Comparison of ENCODE assay signal across 9 mouse cellular contexts in genomic region chr8:4166881-4167525, GRCm38 (mm10). TPM values are rescaled to one million over a fixed set of nuclear protein-coding genes. Genes with fewer than 3 reads are reported as not detected.
DNase-seq lines count a peak whose midpoint lies in the region; ATAC-seq and TF ChIP-seq lines count a peak whose summit lies in the region.
"Had no signal": no experiment of that assay in that cellular context is flagged by ENCODE, and none has a peak within 500 bp of the region (broad histone marks: within the 10 kb centered on the region; RNA-seq: fewer than 3 reads in every experiment).

No protein-coding gene starts in this region.

- no peak for ATAC-seq in heart, embryonic 16.5 days (replicated peaks; ENCODE audit: extremely low read depth, insufficient read depth, low FRiP score)
- ATAC-seq in liver, embryonic 16.5 days (ENCODE audit: low read depth) = no peak
- ATAC-seq in monocyte, adult 5-6 weeks (replicated peaks; ENCODE audit: insufficient number of reproducible peaks, low FRiP score, low TSS enrichment, poor library complexity, severe bottlenecking) = no peak

- WGBS in heart, embryonic 16.5 days = 11% methylated on average over 10 of the region's 10 CpGs
- 15% methylated on average over 10 of the region's 10 CpGs for WGBS in liver, embryonic 16.5 days (ENCODE audit: insufficient replicate concordance)

- peak overlapping the region; percentile 79 to 91 for H3K4me3 ChIP-seq in ES-E14 (ENCODE audit: insufficient read depth in 1 of 2, low read depth in 1 of 2, low read length in 2 of 2, poor library complexity in 1 of 2, severe bottlenecking in 1 of 2)
- peak overlapping the region; percentile 95 for H3K4me3 ChIP-seq in heart, embryonic 16.5 days (ENCODE audit: low read length)
- peak overlapping the region; percentile 79 for H3K4me3 ChIP-seq in liver, embryonic 16.5 days (ENCODE audit: low read depth, low read length)

- no peak overlapping the region for H3K27ac ChIP-seq in ES-E14 (ENCODE audit: insufficient read depth, low read depth, low read length, poor library complexity, severe bottlenecking)
- H3K27ac ChIP-seq in heart, embryonic 16.5 days (ENCODE audit: low read length) = no peak overlapping the region
- no peak overlapping the region for H3K27ac ChIP-seq in liver, embryonic 16.5 days (ENCODE audit: low read length)

- H3K4me2 ChIP-seq in heart, embryonic 16.5 days (ENCODE audit: low read depth, low read length) = peak overlapping the region; percentile 89
- peak overlapping the region; percentile 93 for H3K4me2 ChIP-seq in liver, embryonic 16.5 days (ENCODE audit: low read depth, low read length)

- H3K27me3 ChIP-seq in heart, embryonic 16.5 days (ENCODE audit: control insufficient read depth, insufficient read depth, low read length) = no peaks in the 10 kb centered on the region
- no peaks in the 10 kb centered on the region for H3K27me3 ChIP-seq in liver, embryonic 16.5 days (ENCODE audit: control insufficient read depth, insufficient read depth, low read depth, low read length)
- H3K27me3 ChIP-seq: Patski had no signal

- intact Hi-C loops in left cerebral cortex, postnatal 10 days (cut with DNase I) = no loop called here

- H3K9ac ChIP-seq in ES-E14 (ENCODE audit: insufficient read depth, low read depth, low read length, poor library complexity, severe bottlenecking) = peak overlapping the region; percentile 73
- peak overlapping the region; percentile 95 for H3K9ac ChIP-seq in heart, embryonic 16.5 days (ENCODE audit: low read length)
- peak overlapping the region; percentile 82 for H3K9ac ChIP-seq in liver, embryonic 16.5 days (ENCODE audit: low read depth, low read length)

- peaks cover 2 to 3% of the 10 kb centered on the region in 2 experiments; a peak in 1 of 4 replicates for H3K4me1 ChIP-seq in ES-E14 (ENCODE audit: control insufficient read depth in 2 of 2, insufficient read depth in 2 of 2, low read length in 2 of 2, poor library complexity in 1 of 2)
- peaks cover 7% of the 10 kb centered on the region for H3K4me1 ChIP-seq in heart, embryonic 16.5 days (ENCODE audit: control insufficient read depth, insufficient read depth, low read length)
- H3K4me1 ChIP-seq in liver, embryonic 16.5 days (ENCODE audit: control insufficient read depth, low read depth, low read length) = peaks cover 13% of the 10 kb centered on the region

- no peaks in the 10 kb centered on the region for H3K36me3 ChIP-seq in ES-E14 (ENCODE audit: control insufficient read depth, insufficient read depth, low read length, poor library complexity, severe bottlenecking)
- no peaks in the 10 kb centered on the region for H3K36me3 ChIP-seq in heart, embryonic 16.5 days (ENCODE audit: control insufficient read depth, insufficient read depth)
- no peaks in the 10 kb centered on the region for H3K36me3 ChIP-seq in liver, embryonic 16.5 days (ENCODE audit: control insufficient read depth, insufficient read depth)

- in situ Hi-C loops in ES-E14 (cut with MboI; ENCODE audit: low sequenced_read_pairs in 2 of 2, unreplicated experiment in 2 of 2) = no loop called here

- peak; percentile 13 for DNase-seq in heart, adult 8-10 months (ENCODE audit: low spot score)
- DNase-seq in heart, adult 11 months = no peak
- DNase-seq in ES-E14 (ENCODE audit: low read depth, low spot score) = no peak
- no peak for DNase-seq in left cerebral cortex, postnatal 10 days (ENCODE audit: extremely low spot score in 1 of 2, low spot score in 2 of 2)
- no peak for DNase-seq in layer of hippocampus, postnatal 10 days (ENCODE audit: low spot score in 2 of 2)

- H3K9me3 ChIP-seq in ES-E14 (ENCODE audit: control insufficient read depth, insufficient read depth, low read depth, low read length) = no peaks in the 10 kb centered on the region
- no peaks in the 10 kb centered on the region for H3K9me3 ChIP-seq in heart, embryonic 16.5 days (replicated peaks; ENCODE audit: control insufficient read depth, low read length)
- no peaks in the 10 kb centered on the region for H3K9me3 ChIP-seq in liver, embryonic 16.5 days (replicated peaks; ENCODE audit: control insufficient read depth, low read length)

TF ChIP-seq in ES-E14, 5 proteins besides CTCF, POLR2A, EP300 and RAD21:
- TF ChIP-seq CHD2 (IDR thresholded peaks at IDR 0.05; ENCODE audit: low read depth, low read length) = no peak
- no peak for TF ChIP-seq MAFK (IDR thresholded peaks at IDR 0.05; ENCODE audit: insufficient read depth, low read depth, low read length)
- no peak for TF ChIP-seq ZNF384 (IDR thresholded peaks at IDR 0.05; ENCODE audit: low read depth, low read length)
- no peak for TF ChIP-seq HCFC1 (IDR thresholded peaks at IDR 0.05; ENCODE audit: borderline replicate concordance, insufficient read depth, low read length)
- no peak for TF ChIP-seq ZC3H11A (IDR thresholded peaks at IDR 0.05; ENCODE audit: borderline replicate concordance, low read depth, low read length)

RNA-seq across cellular contexts. Expression of gene Evi5l, which starts 0.6 kb away (rescaled TPM):
- total RNA-seq in heart, adult 8-10 months (2022) = 10 to 100 TPM; 19.0 to 26.0 (median 22.9) TPM
- 5.2 and 6.2 TPM in 2 replicates for total RNA-seq in ES-E14 (2012; rRNA removed)
- 15.0 and 16.7 TPM in 2 replicates for polyA plus RNA-seq in heart, embryonic 16.5 days (2015; fragmentation: Nextera tagmentation; extraction: Ambion mirVana)
- polyA plus RNA-seq in liver, embryonic 16.5 days (2015; fragmentation: Nextera tagmentation; extraction: Ambion mirVana) = 5.7 and 6.0 TPM in 2 replicates
- total RNA-seq in left cerebral cortex, postnatal 10 days (2021) = 100 to 1,000 TPM; 127 to 130 TPM
- total RNA-seq in layer of hippocampus, postnatal 10 days (2021) = 100 to 1,000 TPM; 137 TPM
- total RNA-seq in monocyte, adult 5-6 weeks (2017) = 3.0 to 14.6 TPM (median 7.6 TPM) in 3 replicates

RNA-seq across cellular contexts. Expression of gene Cd209g, which starts 33.1 kb away (rescaled TPM):
- under 1 TPM; 0.11 to 0.86 (median 0.34) TPM for total RNA-seq in heart, adult 8-10 months (2022)
- 0.18 TPM in 1 of 2 replicates, not detected in the other for total RNA-seq in ES-E14 (2012; rRNA removed)
- polyA plus RNA-seq in heart, embryonic 16.5 days (2015; fragmentation: Nextera tagmentation; extraction: Ambion mirVana) = not detected in 2 replicates
- 0.12 and 0.21 TPM in 2 replicates for polyA plus RNA-seq in liver, embryonic 16.5 days (2015; fragmentation: Nextera tagmentation; extraction: Ambion mirVana)
- under 1 TPM in 1 of 2 experiments, not detected in 1; 0.26 TPM for total RNA-seq in left cerebral cortex, postnatal 10 days (2021)
- not detected for total RNA-seq in layer of hippocampus, postnatal 10 days (2021)
- not detected in 3 replicates for total RNA-seq in monocyte, adult 5-6 weeks (2017)
- polyA plus RNA-seq: Patski had no signal

RNA-seq across cellular contexts. Expression of gene Prr36, which starts 50.3 kb away (rescaled TPM):
- total RNA-seq in heart, adult 8-10 months (2022) = not detected
- total RNA-seq in ES-E14 (2012; rRNA removed) = 0.54 and 1.2 TPM in 2 replicates
- polyA plus RNA-seq in heart, embryonic 16.5 days (2015; fragmentation: Nextera tagmentation; extraction: Ambion mirVana) = 0.25 and 0.80 TPM in 2 replicates
- 0.32 and 0.47 TPM in 2 replicates for polyA plus RNA-seq in liver, embryonic 16.5 days (2015; fragmentation: Nextera tagmentation; extraction: Ambion mirVana)
- 10 to 100 TPM; 60.1 to 63.3 TPM for total RNA-seq in left cerebral cortex, postnatal 10 days (2021)
- total RNA-seq in layer of hippocampus, postnatal 10 days (2021) = 10 to 100 TPM; 57.1 to 59.4 TPM
- 0.19 TPM in 1 of 3 replicates, not detected in the others for total RNA-seq in monocyte, adult 5-6 weeks (2017)

RNA-seq across cellular contexts. Expression of gene Lrrc8e, which starts 59.6 kb away (rescaled TPM):
- total RNA-seq in heart, adult 8-10 months (2022) = 1 to 10 TPM in 1 of 4 experiments, under 1 TPM in 3; 0.41 to 1.3 (median 0.87) TPM
- total RNA-seq in ES-E14 (2012; rRNA removed) = 0.67 and 1.1 TPM in 2 replicates
- 0.39 and 0.54 TPM in 2 replicates for polyA plus RNA-seq in heart, embryonic 16.5 days (2015; fragmentation: Nextera tagmentation; extraction: Ambion mirVana)
- polyA plus RNA-seq in liver, embryonic 16.5 days (2015; fragmentation: Nextera tagmentation; extraction: Ambion mirVana) = 0.30 and 0.38 TPM in 2 replicates
- total RNA-seq in left cerebral cortex, postnatal 10 days (2021) = not detected
- total RNA-seq in layer of hippocampus, postnatal 10 days (2021) = not detected
- 0.11 to 0.19 TPM in 2 of 3 replicates, not detected in the other for total RNA-seq in monocyte, adult 5-6 weeks (2017)

Comparison
In these comparisons a context has a peak if more than half of its experiments do, and no peak if none do; other contexts are left out.
1. RNA of gene Prr36, which starts 50.3 kb away (total RNA-seq): 60.1 to 63.3 TPM in left cerebral cortex, postnatal 10 days and 57.1 to 59.4 TPM in layer of hippocampus, postnatal 10 days; 0.54 to 1.2 TPM in ES-E14, not detected in heart, adult 8-10 months and 0.19 TPM in monocyte, adult 5-6 weeks; every median in the first group is over 10 times any median in the second.
2. Peak in every context shown above with its lines, with median percentiles within 50 percentile points of each other: H3K4me3 ChIP-seq and H3K9ac ChIP-seq.